Mouse (Mus musculus): ENCODE measurements around the gene Akr1b10.

DNA sequence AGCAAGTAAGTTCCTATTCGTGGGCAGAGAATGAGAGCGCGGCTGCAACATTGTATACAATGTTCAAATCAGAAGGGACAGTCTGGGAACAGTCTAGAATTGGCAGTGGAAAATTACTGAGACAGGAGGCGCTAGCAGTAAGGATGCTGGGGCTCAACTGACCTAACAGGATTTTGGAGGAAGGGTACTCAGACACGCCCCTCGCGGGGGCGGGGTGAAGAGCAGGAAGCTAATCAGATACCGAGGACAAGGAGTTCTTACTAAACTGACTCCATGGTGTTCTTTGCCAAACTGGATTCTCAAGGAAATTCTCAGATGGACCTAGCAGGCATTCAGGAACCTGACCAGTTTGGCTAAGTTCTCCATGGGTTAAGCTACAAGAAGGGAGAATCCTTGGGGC is 39.1 kb upstream of the Akr1b10 start:
- TF ChIP-seq POLR2A (IDR thresholded peaks at IDR 0.05; ENCODE audit: borderline replicate concordance, low read depth, low read length), result no peak
- no peak for TF ChIP-seq CTCF (IDR thresholded peaks at IDR 0.05; ENCODE audit: low read depth, low read length)

All from bone marrow macrophage, adult 2 months (primary cell).